Mouse (Mus musculus): Measurements from ENCODE around the gene Clec4f.
A peak's percentile ranks its signal among the peaks of the same experiment; 100 is the strongest.
"Not testable (repeated sequence)": the region's sequence is repeated elsewhere in the genome, so short reads cannot be mapped to it uniquely, and the experiment has no call there.

The Clec4f gene

DNA sequence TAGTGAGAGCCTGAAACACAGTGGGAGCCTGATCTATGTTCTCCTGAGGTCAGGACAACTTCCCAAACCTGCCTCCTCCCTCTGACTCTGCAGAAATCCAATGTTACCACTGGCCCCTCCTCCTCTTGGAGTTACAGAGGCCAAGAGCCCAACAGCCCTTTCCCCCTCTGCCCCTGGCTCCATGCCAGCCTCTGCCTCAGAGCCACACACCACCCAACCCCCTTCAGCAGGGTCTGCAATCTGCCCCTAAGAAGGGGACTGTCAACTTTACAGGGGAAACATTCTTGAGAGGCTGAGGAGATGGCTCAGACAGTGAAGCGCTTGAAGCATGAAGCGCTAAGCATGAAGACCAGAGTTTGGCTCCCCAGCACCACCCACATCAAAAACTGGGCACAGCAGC is at the start of gene Clec4f:
TSS of gene Clec4f (minus strand) at position 101 of the 400 bp plus-strand sequence.
- no peak for DNase-seq (ENCODE audit: low spot score)

GRCm38 (mm10) chr6:83704701-83705100 is 48.7 kb upstream of the Clec4f start:
- DNase-seq (ENCODE audit: low spot score) = no peak

- no peak for DNase-seq (ENCODE audit: low spot score)
Observed at GRCm38 (mm10) chr6:83704294-83704693, 48.3 kb upstream of the Clec4f start.

DNA sequence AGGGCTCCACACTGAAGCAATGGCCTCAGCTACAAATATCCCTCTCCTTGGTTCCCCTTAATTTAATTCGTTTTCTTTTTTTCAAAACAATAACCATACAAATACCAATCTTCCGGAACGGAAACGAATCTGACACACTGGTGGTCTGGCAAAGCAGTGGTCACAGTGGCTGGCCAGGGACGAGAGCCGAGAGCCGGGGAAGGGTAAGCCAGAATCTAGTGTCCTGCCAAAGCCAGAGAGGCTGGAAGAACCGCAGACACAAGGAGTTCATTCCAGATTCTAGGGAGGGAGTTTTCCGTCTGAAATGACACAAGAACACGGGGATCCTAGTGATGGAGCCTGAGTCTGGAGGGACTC is 47.7 kb upstream of the Clec4f start:
- no peak for DNase-seq (ENCODE audit: low spot score)

DNA sequence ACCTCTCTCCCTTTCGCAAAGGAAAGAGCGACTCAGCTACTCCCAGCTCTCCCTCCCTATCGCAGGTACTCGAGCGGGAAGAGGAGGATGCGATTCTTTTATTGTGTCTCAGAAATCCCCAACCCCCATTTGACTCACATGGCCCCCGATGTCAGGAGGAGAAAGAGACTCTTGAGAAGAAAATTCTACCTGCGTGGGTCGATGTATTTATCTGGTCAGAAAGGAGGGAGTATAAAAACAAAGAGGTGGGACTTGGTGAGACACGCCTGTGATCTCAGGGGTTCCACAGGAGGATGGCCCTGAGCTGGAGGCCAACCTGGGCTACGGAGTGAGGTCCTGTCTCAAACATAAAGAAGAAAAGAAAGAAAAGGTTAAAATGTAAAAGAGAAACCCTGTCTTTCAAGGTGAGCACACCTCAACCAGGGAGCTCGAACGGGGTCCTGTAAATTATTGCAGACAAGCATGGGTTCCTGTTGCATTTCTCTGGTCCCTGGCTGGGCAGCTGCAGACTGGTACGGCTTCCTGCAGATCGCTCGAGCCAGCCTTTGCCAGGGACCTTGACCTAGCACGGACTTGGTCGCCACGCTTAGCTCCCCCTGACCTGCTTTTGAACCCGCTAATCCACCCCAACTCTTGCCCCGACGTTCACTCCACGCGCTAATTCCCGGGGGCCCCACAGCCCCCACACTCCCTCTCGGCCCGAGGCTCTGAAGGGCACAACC is 47.2 kb upstream of the Clec4f start:
- DNase-seq (ENCODE audit: low spot score) = no peak

DNA sequence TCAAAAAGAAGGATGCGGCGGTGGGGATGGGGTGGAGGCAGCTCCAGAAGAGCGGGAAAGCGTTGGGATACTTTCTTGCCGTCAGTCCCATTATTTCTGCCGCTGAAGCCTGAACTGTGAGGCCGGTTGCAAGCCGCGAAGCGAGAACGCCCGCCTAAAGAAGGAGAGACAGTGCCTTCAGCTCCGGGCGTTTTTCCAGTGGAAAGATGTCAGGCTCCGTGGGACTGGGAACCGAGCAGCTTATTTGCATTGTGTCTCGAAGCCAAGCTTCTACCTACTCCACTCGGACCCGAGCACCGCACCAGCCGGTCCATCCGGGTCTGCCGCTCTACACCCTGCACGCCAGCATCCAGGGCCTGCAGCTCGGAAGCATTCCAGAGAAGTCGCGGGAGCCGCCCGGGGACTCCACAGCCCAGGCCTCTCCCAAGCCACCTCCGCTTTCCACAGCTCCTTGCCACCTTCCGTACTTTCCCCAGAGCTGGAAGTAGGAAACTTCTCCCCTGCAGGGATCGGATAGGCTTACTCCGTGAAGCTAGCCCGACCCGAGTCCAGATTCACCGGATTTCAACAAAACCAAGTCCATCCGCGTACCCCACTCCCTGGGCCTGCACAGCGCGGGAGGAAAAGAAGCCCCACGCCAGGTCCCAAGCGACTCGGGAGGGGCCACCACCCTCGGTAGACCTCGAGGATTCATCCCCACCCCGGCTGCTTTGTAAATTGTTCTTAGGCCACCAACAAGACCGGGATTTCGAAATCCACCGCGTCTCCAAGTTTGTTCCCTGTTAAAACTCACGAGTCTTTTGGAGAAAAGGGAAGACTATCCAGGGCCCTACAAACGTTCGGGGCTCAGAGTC is 46.4 kb upstream of the Clec4f start:
- no peak for DNase-seq (ENCODE audit: low spot score)

DNA sequence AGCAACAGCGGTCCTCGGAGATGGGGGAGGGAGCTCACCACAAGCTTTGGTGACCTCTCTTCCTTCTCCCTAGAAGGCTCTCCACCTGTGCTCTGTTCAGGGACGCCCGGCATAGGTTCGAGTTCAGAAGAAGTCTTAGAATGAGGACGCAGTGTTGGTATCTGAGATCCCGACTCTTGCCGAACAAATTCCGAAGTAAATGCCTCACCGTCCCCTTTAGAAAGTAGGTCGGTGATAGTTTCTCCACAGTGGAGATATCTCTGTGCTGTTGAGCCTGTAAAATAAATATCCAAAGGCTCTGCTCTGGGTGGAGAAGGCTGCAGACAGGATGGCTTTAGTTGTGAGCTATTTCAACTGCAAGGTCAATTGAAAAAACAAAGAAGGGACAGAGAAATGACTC is 45.0 kb upstream of the Clec4f start:
- DNase-seq (ENCODE audit: low spot score) = no peak

GRCm38 (mm10) chr6:83699971-83700370 is 44.0 kb upstream of the Clec4f start:
- DNase-seq (ENCODE audit: low spot score) = no peak

DNA sequence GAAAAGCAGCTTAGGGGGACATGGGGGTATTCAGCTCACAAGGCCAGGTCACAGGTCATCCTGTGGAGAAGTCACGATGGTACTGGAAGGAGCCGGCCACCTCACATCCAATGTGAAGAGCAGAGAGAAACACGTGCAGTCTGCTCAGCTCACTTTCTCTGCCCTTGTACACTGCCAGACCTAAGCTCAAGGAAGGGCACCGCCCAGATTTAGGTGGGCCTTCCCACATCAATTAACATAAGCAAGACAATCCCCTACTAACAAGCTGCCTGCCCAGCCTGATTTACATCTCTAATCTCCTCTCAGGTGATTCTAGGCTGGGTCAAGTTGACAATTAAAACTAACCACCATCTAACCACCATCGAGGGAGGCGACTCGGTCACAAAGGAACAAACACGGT is 41.9 kb upstream of the Clec4f start:
- no peak for DNase-seq (ENCODE audit: low spot score)

- no peak for DNase-seq (ENCODE audit: low spot score)
Observed at GRCm38 (mm10) chr6:83696684-83697083, 40.7 kb upstream of the Clec4f start.

DNA sequence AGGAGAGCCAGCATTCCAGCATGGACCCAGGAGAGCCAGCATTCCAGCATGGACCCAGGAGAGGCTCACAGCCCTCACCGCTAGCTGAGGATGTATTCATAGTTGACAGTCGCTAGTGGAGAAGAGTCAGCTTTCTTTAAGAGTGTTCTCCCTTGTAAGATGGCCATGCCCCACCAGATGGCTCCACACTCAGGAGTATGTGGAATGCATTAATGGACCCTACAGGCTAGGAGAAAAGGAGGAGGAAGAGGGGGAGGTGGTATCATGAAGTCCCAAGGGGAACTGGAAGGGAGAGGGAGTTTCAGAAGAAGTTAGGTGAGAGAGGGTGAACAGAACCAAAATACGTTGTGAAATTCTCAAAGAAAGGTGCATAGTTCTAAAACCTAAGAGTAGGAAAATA is 39.7 kb upstream of the Clec4f start:
- no peak for DNase-seq (ENCODE audit: low spot score)

DNA sequence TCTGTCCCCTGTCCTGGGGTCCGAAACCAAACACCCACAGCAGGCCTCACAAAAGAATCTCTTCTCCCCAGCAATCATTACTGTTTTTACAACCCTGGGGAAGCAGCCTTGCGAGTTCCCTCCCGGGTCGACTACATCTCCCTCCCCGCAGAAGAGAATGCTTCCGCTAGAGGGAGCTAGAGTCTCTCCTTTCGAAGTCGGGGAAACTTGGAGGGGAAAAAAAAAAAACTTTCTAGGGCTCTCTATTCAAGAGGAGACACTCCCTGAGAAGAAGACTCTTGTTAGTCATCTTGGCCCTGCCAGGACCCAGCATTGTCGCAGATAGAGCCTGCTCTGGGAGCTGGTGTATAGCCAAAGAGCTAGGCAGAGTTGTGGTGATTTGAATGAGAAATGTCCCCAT is 37.8 kb upstream of the Clec4f start:
- DNase-seq (ENCODE audit: low spot score) = no peak

- DNase-seq (ENCODE audit: low spot score) = no peak
Observed at GRCm38 (mm10) chr6:83692962-83693361, 37.0 kb upstream of the Clec4f start.

DNA sequence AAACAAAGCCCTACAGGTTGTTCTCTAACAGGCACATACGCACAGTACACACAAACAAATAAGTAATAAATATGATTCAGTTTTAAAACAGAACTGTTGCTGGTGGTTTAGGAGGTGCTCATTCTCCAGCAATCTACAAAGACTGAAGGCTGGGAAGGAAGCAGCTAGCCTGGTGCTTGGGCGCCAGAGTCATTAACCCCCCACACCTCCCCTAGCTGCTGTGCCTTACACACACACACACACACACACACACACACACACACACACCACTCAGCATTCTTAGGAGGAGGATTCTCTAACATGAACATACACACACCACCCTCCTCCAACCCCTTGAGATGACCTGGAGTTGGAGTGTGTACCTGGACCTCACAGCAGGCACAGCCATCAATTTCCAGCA is 34.9 kb upstream of the Clec4f start:
- DNase-seq (ENCODE audit: low spot score) = no peak

- no peak for DNase-seq (ENCODE audit: low spot score)
Observed at GRCm38 (mm10) chr6:83690277-83690676, 34.3 kb upstream of the Clec4f start.

GRCm38 (mm10) chr6:83689374-83689773 is 33.4 kb upstream of the Clec4f start:
- no peak for DNase-seq (ENCODE audit: low spot score)

DNA sequence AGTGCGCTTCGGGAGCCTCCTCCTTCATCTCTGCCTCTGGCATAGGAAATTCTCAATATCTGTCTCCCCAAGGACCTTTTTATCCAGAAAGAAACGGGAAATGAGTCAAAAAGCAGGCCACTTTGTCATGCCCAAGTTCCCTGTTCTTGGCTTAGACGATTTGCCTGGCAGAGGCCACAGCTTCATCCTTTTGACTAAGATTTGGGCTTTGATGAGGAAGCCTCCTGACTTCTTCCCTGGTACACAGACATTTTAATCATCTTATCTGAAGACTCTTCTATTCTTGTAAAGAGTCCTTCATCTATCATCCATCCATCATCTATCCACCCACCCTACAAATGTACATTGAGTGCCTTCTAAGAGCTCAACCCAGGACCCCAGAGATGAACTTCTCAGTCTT is 21.8 kb upstream of the Clec4f start, which contains the start of gene Cd207:
TSS of gene Cd207 (minus strand) at position 101 of the 400 bp plus-strand sequence.
- DNase-seq (ENCODE audit: low spot score) = no peak

DNA sequence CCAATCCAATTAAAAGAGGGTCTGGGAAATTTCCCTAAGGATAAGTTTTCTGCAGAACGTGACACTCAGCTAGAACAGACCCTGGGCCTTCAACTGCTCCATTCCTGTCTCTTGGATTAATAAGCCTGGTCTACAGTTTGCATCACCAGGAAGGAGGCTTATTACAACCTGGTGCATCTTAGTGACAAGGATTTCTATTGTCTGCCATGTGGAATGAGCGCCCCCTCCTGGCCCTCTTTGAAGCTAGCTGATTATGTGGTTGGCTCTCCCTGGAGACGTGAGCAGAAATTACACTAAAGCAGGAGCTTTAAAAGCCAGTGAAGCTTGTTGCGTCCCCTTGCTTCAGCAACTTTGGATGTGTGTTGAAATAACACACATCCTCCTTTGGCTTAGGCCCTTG is 17.4 kb upstream of the Clec4f start:
- peak; percentile 67 for DNase-seq (ENCODE audit: low spot score)

DNA sequence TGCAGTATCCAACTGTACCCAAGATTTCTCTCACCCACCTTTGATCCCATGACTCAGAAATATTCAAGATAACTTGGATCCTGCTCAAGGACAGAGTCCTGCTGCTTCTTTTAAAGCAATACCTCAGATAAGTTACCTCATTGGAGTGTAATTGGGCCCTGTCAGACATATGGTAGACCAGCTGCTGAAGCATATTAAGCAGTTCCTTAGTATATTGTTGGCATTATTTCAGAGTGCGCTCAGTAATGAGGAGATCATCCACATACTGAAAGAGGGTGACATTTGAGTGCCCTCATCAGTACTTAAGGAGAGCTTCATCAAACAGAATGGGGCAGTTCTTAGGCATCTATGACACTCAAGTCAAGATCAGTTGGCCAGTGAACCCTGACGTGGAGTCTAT is 9.0 kb upstream of the Clec4f start:
- DNase-seq (ENCODE audit: low spot score) = no peak

DNA sequence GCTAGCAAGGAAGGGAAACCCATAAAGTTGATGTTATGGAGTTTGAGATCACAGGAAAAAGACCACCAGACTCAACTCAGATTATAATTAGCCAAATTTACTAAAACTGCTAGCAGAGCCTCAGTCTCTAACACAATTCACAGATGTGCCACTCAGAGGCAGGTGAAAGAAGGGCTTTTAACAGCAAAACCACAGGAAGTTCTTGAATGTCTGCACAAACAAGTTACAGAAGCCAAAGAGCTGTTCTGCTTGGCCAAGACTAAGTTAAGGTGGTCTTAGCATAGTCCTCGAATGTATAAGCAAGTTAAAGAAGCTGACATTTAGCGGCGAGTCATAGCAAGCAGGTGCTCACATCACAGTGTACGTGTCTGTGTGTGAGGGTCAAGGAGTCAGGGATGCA is 4.8 kb upstream of the Clec4f start:
- DNase-seq (ENCODE audit: low spot score) = no peak

DNA sequence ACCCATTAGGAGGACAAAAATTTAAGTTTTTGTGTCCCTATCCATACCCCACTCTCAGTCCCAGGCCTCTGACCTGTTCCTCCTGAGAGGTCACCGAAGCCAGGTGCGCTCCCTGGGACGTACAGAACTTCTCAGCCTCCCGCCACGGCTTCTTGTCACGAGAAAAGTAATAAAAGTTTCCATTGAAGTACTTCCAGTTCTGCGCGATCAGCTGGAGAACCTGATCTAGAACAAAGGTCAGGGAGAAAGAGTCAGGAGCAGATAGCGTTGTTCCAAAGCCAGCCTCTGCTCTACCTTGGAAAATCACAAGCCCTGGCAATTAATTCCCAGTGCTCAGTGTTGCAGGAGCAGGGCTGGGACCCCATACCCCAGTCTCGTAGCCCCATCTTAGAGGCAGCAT is 9.3 kb downstream of the Clec4f start:
- DNase-seq (ENCODE audit: low spot score) = no peak

DNA sequence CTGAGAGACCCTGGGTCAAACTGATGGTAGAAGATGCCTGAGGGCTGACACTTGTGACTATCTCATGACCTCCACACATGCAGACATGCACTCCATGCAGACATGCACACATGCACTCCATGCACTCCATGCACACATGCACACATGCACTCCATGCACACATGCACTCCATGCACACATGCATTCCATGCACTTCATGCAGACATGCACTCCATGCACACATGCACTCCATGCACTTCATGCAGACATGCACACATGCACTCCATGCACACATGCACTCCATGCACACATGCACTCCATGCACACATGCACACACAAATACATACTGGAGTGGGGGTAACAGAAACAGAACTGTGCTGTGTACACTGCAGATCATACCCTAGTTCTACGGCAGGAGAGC is 20.7 kb downstream of the Clec4f start:
- DNase-seq (ENCODE audit: low spot score) = no peak

DNA sequence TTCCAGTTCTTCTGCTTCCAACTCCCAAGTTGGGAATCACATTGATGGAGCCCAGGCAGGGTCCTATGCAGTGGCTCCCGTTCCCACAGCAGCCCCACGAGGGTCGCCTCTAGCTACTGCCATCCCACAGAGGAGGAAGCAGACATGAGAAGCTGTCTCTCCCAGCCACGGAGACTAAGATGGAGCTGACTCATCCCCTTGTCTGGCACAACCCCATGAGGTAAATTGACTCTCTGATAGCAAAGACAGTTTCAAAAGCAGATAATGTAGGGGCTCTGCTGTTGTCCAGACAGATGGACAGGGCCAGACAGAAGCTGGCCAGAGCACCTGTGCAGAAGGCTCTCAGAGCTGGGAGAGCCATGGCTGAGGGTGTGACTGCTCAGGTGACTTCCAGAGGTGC is 21.4 kb downstream of the Clec4f start:
- DNase-seq (ENCODE audit: low spot score) = not testable (repeated sequence)

DNA sequence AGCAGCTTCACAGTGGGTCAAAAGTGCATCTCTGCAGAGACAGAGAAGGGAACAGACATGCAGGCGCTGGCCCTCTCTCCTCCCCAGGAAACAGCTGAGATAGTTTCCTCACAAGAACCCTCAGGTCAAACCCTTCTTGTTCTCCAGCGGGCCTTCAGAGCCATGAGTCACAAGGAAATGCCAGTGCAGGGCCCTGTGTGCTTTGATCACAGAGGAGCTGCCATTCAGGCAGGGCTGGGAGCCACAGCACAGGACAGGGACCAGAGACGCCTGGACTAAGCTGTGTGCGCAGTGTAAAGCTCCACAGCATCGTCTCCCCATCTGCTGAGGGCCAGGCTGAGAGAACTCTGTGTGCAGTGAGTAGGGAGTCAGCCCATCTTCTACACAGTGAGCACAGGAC is 21.9 kb downstream of the Clec4f start:
- DNase-seq (ENCODE audit: low spot score) = not testable (repeated sequence)

Data from ovary, postnatal 36 days (tissue).